Mouse (Mus musculus): ENCODE results near the gene Zfp771. TPM values are rescaled to one million over a fixed set of nuclear protein-coding genes. Genes with fewer than 3 reads are reported as not detected.

The Zfp771 gene
- total RNA-seq (2023) = 10 to 100 TPM; 19.5 to 26.9 TPM

DNA sequence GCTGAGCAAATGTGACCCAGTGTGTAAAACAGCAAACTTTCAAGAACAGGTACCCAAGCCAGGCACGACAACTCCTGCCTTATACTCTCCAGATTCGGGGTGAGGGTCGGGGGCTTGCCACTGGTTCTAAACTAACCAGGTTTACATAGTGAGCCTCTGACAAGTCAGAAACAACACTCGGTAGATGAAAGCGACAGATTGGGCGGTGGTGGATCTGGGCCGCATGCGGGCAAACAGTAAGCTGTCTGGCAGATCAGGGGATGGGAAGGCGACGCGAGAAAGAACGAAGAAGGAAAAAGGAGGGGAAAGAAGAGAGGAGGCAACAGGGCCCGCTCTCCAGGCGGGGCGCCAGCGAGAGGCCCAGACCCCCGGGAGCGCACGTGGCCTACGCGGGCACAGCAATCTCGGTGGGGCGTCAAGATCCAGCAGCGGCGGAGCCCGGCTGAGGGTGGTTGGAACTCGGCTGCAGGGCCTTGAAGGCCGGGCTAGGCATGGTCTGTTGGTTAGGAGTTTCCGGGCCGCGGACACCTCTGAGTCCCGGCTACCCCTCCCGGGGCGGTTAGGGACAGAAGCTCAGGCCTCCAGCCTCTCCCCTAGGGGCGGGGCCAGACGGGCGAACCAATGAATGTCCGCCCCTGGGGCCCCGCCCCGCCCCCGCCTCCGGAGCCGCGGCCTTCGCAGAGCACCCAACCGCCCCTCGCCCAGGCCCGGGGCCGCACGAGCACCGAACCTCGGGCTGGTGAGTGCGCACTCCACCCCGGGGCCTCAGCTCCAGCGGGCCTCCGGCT lies at the start of gene Zfp771:
TSS of gene Zfp771 (plus strand) at position 405 of the 788 bp plus-strand sequence.

DNA sequence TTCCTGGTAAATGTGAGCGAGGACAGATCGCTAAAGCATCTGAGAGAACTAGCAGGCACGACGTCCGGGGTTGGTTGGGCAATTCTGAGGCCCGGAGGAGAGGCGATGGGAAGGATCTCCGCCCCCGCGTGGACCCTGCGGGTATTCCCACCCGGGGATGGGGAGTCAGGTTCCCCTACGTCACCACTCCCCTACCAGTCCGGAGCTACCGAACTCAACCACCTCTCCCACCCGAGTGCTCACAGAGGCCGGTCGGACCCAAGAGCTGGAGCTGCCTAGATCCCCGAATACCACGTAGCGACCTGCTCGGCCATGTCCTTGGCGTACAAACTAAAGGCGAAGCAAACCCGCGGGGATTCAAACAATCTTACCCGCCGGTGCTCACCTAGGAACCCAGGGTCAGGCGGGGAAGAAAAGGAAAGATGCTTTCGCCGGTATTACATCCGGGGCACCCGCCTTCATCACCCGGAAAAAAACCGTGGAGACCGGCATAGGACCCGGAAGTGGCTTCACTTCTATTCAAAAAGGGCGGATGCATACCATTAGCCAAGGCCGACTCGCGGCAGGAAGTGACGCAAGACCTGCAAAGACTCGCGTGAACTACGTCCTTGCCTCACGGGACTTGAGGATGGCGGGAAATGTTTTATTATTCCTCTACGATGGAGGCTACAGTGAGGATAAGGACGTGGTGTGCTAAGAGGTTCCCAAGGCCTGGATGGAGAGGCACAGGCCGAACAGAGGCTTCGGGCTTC lies 48.4 kb upstream of the Zfp771 start, which contains the start of gene Cd2bp2:
TSS of gene Cd2bp2 (minus strand) at position 507 of the 752 bp plus-strand sequence.

DNA sequence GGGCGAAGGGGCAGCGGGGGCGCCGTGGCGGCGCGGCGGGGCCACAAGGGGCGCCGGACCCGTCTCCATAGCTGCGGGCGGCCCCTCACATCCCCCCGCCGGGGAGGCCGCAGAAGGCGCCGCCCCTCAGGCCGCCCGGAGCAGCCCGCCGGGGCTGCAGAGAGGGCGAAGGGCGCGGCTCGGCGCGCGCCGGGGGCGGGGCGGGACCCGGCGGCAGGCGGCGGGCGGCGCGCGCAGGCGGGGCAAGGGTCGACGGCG lies 35.9 kb upstream of the Zfp771 start, which contains the start of gene Tbc1d10b:
TSS of gene Tbc1d10b (minus strand) at position 174 of the 258 bp plus-strand sequence.

DNA sequence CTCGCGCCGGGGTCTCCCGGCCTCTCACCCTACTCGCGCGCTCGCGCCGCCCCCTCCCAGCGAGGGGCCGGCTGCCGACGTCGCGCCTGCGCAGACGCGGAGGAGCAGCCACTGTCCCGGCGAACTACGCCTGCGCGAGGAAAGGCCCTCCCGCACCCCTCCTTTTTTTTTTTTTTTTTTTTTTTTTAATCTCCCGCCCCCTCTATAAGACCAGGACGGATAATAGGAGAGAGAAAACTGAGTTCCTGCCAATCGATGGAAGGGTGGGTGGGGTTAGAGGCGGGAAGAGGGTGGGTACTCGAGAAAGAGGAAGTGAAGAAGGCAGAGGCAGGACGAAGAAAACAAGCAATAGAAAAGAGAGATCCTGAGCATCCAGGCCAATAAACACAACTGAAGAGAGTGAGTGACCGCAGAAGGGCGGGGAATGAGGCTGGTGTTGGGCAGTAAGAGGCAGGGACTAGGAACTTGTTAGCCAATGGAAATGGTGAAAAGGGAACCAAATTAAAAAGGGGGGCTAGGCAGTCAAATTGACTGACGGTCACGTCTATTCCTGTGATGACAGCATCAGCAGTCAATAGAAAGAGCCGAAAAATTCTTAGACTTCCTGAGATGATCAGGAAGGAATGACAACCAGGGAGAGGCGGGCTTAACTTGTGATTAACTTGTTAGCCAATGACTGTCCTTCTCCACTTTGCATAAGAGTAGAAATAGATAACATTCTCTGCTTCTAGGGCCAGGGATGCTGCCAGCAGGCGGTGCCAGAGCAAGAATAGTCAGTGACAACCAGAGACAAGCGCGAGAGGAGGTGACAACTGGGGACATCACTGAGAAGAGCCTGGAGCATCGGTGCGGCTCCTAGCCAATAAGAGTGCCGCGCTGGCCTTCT lies 35.3 kb upstream of the Zfp771 start, which contains the start of gene Mylpf:
TSS of gene Mylpf (plus strand) at position 338 of the 886 bp plus-strand sequence.

DNA sequence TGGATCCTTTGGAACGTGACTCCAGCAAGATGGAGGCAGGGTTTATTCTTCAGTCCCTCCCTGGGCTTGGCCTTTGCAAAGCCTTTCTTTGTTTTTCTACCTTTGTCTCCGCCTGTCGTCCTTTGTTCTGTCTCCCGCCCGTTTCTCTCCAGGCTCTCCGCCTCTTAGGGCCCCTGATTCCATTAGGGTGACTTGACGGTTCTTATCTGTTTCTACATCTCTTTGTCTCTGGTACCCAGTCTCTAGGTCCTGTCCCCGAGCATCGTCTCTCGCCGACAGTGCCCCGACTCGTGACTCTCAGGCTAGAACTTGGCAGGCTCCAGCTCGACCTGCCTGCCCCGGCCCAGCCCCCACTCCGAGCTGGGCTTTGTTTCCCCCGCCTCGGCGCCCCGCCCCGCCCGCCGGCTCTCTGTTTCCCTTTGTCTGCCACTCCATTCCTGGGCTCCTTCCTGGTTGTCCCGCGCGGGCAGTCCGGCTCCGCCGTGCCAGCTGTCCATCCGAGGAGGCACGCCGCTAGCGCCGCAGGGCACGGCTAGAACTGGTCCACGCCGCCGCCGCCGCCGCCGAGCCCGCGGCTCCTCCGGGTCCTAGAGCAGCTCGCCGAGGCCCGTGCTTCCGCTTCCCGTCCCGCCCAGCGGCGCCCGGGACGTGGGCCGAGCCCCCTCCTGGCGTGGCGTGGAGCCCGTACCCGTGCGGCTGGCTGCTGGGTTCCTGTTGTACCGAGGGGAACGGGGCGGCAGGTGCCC lies 11.3 kb upstream of the Zfp771 start, which contains the start of the genes Zfp553 and Sept1:
TSS of gene Zfp553 (plus strand) at position 440 of the 746 bp plus-strand sequence.
TSS of gene Sept1 (minus strand) at position 509 of the 746 bp plus-strand sequence.

DNA sequence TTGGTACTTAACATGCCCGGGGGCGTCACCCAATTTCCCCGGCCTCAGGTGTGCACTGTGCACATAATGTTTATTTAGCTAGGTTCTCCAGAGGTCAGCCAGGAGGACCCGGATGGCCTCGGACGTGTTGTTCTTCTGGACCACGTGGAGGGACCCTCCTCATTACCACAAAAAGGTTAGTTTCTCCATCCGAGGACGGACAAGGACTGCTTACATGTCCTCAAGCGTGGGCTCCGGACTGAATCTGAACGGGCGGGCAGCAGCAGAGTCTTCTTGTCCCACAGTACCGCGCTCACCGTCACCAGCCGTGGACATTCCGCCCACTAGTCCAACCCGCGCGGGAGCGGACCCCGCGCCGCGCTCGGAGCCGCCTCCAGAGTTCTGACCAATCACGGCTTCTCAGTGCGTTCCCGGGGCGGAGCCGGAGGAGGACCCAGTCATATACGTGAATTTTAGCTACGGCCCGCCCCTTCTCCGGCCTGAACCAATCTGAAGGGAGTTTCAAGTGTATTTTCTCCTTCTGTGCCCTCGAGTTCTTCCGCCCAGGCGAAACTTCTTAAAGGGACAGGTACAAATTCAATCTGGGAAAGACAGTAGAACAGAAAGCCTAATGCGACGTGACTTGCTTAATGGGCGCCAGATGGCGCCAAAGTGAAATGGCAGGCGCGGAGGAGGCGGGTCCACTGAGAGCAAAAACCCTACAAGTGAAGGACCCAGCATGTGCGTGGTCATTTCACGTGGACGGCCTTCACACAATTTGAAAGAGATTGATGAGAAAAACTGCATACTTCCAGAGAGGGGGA lies 16.4 kb downstream of the Zfp771 start, which contains the start of gene Dctpp1:
TSS of gene Dctpp1 (minus strand) at position 401 of the 803 bp plus-strand sequence.

DNA sequence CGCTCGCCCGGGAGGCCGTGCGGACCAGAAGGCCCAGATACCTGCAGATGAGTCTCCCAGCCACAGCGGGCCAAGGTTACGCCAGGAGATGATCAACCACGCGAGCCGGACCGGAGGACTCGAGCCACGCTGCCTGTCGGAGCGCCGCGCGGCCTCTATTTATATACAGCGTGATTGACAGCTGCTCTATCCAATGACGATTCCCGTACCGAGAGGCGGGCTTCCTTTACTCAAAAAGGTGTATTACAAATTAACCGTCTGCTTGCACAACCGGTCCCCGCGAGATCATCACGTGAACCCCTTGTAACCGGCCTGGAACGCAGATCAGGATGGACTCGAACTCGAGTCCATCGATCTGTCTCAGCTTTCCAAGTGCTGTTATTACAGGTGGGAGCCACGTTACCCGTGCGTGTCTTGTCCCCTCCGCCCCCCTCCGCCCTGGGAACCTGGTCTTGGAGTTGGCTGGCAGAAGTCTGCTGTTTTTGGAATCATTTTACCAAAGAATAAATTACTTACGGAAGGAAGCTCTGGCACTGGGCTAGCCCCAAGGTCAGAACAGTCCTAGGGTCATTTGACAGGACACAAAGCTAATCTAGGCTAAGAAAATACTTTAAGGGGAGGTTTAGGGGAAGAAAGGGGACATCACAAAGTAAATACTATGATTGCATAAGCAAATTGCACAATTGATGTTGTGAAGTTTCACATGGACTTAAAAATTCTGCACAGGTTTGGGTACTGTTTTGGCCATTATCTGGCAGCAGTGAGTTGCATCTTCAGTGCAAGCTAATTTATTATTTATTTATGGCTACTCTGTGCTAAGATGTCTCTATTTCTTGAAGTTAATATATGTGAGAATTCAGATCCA lies 30.1 kb downstream of the Zfp771 start, which contains the start of gene Sephs2:
TSS of gene Sephs2 (minus strand) at position 131 of the 865 bp plus-strand sequence.

DNA sequence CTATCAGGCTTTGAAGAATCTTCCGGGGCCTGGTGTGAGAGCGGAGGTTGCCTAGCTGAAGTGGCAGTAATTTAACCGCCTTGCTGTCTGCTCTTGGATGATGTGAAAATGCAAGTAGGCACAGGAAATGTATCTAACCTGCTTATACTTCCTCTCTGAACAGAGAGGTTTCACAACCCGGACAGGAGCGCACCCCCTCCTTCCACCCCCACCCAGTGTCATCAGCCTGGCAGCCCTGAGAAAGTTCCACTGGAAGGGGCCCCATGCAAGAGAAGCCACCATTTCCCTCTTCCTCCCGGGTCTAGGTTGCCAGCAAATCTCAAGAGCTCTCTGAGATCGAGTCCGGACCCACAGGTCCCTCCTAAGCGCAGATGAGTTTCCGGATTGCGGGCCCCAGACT lies 52.0 kb downstream of the Zfp771 start, which contains the start of gene Itgal:
TSS of gene Itgal (plus strand) at position 163 of the 400 bp plus-strand sequence.

Other genes starting within 250 kb of the Zfp771 start
- gene Mvp, start 229.7 kb upstream of the Zfp771 start, total RNA-seq (2023) = 10 to 100 TPM; 48.6 to 50.8 TPM
- gene Pagr1b, start 227.8 kb upstream of the Zfp771 start, total RNA-seq (2023) = 1 to 10 TPM in 1 of 2 experiments, not detected in 1; 2.8 TPM
- 10 to 100 TPM in 1 of 2 experiments, 1 to 10 TPM in 1; 4.6 to 47.0 TPM for gene Pagr1a, start 226.9 kb upstream of the Zfp771 start, total RNA-seq (2023)
- 10 to 100 TPM; 16.6 to 46.2 TPM for gene Gm42742, start 223.2 kb upstream of the Zfp771 start, total RNA-seq (2023)
- 1 to 10 TPM; 1.2 to 1.9 TPM for gene Prrt2, start 223.1 kb upstream of the Zfp771 start, total RNA-seq (2023)
- 100 to 1,000 TPM; 251 to 254 TPM for gene Maz, start 217.2 kb upstream of the Zfp771 start, total RNA-seq (2023)
- gene Kif22, start 201.8 kb upstream of the Zfp771 start, total RNA-seq (2023) = 1 to 10 TPM; 3.1 to 4.2 TPM
- not detected for gene Zg16, start 156.9 kb upstream of the Zfp771 start, total RNA-seq (2023)
- 10 to 100 TPM; 69.0 to 74.5 TPM for gene AI467606, start 152.9 kb upstream of the Zfp771 start, total RNA-seq (2023)
- gene Qprt, start 122.0 kb upstream of the Zfp771 start, total RNA-seq (2023) = 1 to 10 TPM in 1 of 2 experiments, under 1 TPM in 1; 0.52 to 1.5 TPM
- gene Spn, start 106.5 kb upstream of the Zfp771 start, total RNA-seq (2023) = 10 to 100 TPM in 1 of 2 experiments, 1 to 10 TPM in 1; 7.3 to 10.0 TPM
- 10 to 100 TPM; 75.1 to 82.8 TPM for gene Cd2bp2, start 48.2 kb upstream of the Zfp771 start, total RNA-seq (2023)
- 10 to 100 TPM; 59.8 to 76.1 TPM for gene Tbc1d10b, start 35.8 kb upstream of the Zfp771 start, total RNA-seq (2023)
- gene Mylpf, start 35.4 kb upstream of the Zfp771 start, total RNA-seq (2023) = 1 to 10 TPM; 5.8 to 9.7 TPM
- 10 to 100 TPM; 15.8 to 18.7 TPM for gene Zfp553, start 11.2 kb upstream of the Zfp771 start, total RNA-seq (2023)
- gene Sept1, start 11.1 kb upstream of the Zfp771 start, total RNA-seq (2023) = 100 to 1,000 TPM; 394 to 455 TPM
- gene Dctpp1, start 16.4 kb downstream of the Zfp771 start, total RNA-seq (2023) = 10 to 100 TPM; 17.2 TPM
- 10 to 100 TPM; 28.9 to 30.8 TPM for gene Sephs2, start 29.8 kb downstream of the Zfp771 start, total RNA-seq (2023)
- 100 to 1,000 TPM; 118 to 124 TPM for gene Itgal, start 52.0 kb downstream of the Zfp771 start, total RNA-seq (2023)
- 1 to 10 TPM; 3.0 to 4.8 TPM for gene Zfp768, start 101.3 kb downstream of the Zfp771 start, total RNA-seq (2023)
- 10 to 100 TPM; 13.5 to 17.4 TPM for gene Zfp747, start 131.8 kb downstream of the Zfp771 start, total RNA-seq (2023)
- 1 to 10 TPM; 4.7 to 5.4 TPM for gene 9130019O22Rik, start 142.9 kb downstream of the Zfp771 start, total RNA-seq (2023)
- 1 to 10 TPM; 6.2 to 8.6 TPM for gene E430018J23Rik, start 149.4 kb downstream of the Zfp771 start, total RNA-seq (2023)
- gene Zfp764, start 162.5 kb downstream of the Zfp771 start, total RNA-seq (2023) = 10 to 100 TPM; 10.5 to 13.3 TPM
- 10 to 100 TPM; 13.8 to 22.7 TPM for gene Zfp688, start 177.8 kb downstream of the Zfp771 start, total RNA-seq (2023)
- gene Zfp689, start 204.9 kb downstream of the Zfp771 start, total RNA-seq (2023) = 1 to 10 TPM; 4.7 to 6.6 TPM
- gene Prr14, start 215.3 kb downstream of the Zfp771 start, total RNA-seq (2023) = 100 to 1,000 TPM; 166 to 171 TPM
- 100 to 1,000 TPM; 272 to 327 TPM for gene Fbrs, start 234.9 kb downstream of the Zfp771 start, total RNA-seq (2023)